21 mouse cellular contexts compared by ENCODE assay signal in the genomic region with DNA sequence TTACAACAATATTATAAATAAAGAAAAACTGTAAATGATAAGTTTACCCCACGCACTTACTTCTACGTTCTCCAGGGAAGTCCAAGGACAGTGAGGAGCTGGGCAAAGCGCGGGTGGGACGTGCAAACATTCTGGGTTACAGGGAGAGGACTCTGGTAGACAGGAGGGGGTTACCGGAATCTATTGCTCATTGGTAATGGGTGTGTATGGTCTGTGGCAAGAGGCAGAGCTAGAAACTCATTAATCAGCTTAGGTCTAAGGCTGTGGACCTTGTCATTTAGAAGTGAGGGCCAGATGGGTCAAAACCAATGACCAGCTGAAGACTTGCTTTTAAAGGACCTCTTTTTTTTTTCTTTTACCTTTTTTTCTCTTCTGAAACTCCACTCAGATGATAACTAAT.
DNase-seq lines count a peak whose midpoint lies in the region; ATAC-seq lines count a peak whose summit lies in the region.
"Had no signal": no experiment of that assay in that cellular context is flagged by ENCODE, and none has a peak within 500 bp of the region (broad histone marks: within the 10 kb centered on the region; RNA-seq: fewer than 3 reads in every experiment).

No protein-coding gene starts in this region.

- H3K27me3 ChIP-seq in kidney, embryonic 16.5 days (ENCODE audit: insufficient read depth, low read length), result no peaks in the 10 kb centered on the region
- H3K27me3 ChIP-seq in liver, embryonic 12.5 days (replicated peaks), result no peaks in the 10 kb centered on the region
- no peaks in the 10 kb centered on the region for H3K27me3 ChIP-seq in liver, embryonic 16.5 days (ENCODE audit: control insufficient read depth, insufficient read depth, low read depth, low read length)
- H3K27me3 ChIP-seq: CH12.LX; embryonic facial prominence, embryonic 12.5 days; forebrain, embryonic 13.5 days; heart, embryonic 12.5 days; Patski had no signal

- H3K9me3 ChIP-seq in kidney, embryonic 16.5 days (ENCODE audit: low read length), result no peaks in the 10 kb centered on the region
- H3K9me3 ChIP-seq in liver, embryonic 12.5 days (replicated peaks), result no peaks in the 10 kb centered on the region
- no peaks in the 10 kb centered on the region for H3K9me3 ChIP-seq in liver, embryonic 16.5 days (replicated peaks; ENCODE audit: control insufficient read depth, low read length)
- H3K9me3 ChIP-seq: embryonic facial prominence, embryonic 12.5 days; forebrain, embryonic 13.5 days; heart, embryonic 12.5 days; hindbrain, embryonic 10.5 days had no signal

- 86% methylated on average over 6 of the region's 6 CpGs for WGBS in kidney, embryonic 16.5 days
- 73% methylated on average over 6 of the region's 6 CpGs for WGBS in liver, embryonic 12.5 days (ENCODE audit: insufficient replicate concordance)
- 71% methylated on average over 6 of the region's 6 CpGs for WGBS in liver, embryonic 16.5 days (ENCODE audit: insufficient replicate concordance)

- peak; percentile 71 for ATAC-seq in kidney, embryonic 16.5 days (ENCODE audit: low FRiP score, low TSS enrichment)
- peak; percentile 73 for ATAC-seq in liver, embryonic 12.5 days
- peak; percentile 99 for ATAC-seq in liver, embryonic 16.5 days (ENCODE audit: low read depth)
- ATAC-seq: activated CD4-positive, CD25-positive, alpha-beta regulatory T cell, adult 4 months; forebrain, embryonic 13.5 days; Patski had no signal

- H3K4me2 ChIP-seq in kidney, embryonic 16.5 days (replicated peaks; ENCODE audit: low read depth, low read length), result no peak overlapping the region
- no peak overlapping the region for H3K4me2 ChIP-seq in liver, embryonic 12.5 days
- H3K4me2 ChIP-seq in liver, embryonic 16.5 days (ENCODE audit: low read depth, low read length), result no peak overlapping the region
- H3K4me2 ChIP-seq: embryonic facial prominence, embryonic 12.5 days; forebrain, embryonic 13.5 days; heart, embryonic 12.5 days had no signal

- no peak overlapping the region for H3K4me3 ChIP-seq in kidney, embryonic 16.5 days (ENCODE audit: low read length)
- H3K4me3 ChIP-seq in liver, embryonic 12.5 days, result no peak overlapping the region
- peak overlapping the region; percentile 27 for H3K4me3 ChIP-seq in liver, embryonic 16.5 days (ENCODE audit: low read depth, low read length)
- H3K4me3 ChIP-seq: embryonic facial prominence, embryonic 12.5 days; forebrain, embryonic 13.5 days; gastrocnemius, adult 2 months; heart, embryonic 12.5 days; hindbrain, embryonic 10.5 days had no signal

- peak; percentile 27 for DNase-seq in kidney, adult 11 months
- no peak for DNase-seq in kidney, postnatal 25 days
- no peak for DNase-seq in kidney, adult 18-20 months
- no peak for DNase-seq in B cell, adult 2 months
- no peak for DNase-seq in layer of hippocampus, adult 8-10 months (ENCODE audit: low spot score in 2 of 2)
- DNase-seq: adrenal gland, postnatal 14 days; cerebellum, adult 11-12 months; cerebellum, adult 9-10 months; cerebellum, postnatal 25 days; gastrocnemius, adult 2 months; gastrocnemius, postnatal 25 days had no signal

- H3K4me1 ChIP-seq in kidney, embryonic 16.5 days (ENCODE audit: insufficient read depth, low read length), result no peaks in the 10 kb centered on the region
- no peaks in the 10 kb centered on the region for H3K4me1 ChIP-seq in liver, embryonic 12.5 days
- H3K4me1 ChIP-seq in liver, embryonic 16.5 days (ENCODE audit: control insufficient read depth, low read depth, low read length), result no peaks in the 10 kb centered on the region
- H3K4me1 ChIP-seq: embryonic facial prominence, embryonic 12.5 days; forebrain, embryonic 13.5 days; hindbrain, embryonic 10.5 days had no signal

- H3K36me3 ChIP-seq in kidney, embryonic 16.5 days (ENCODE audit: insufficient read depth, low read length), result no peaks in the 10 kb centered on the region
- no peaks in the 10 kb centered on the region for H3K36me3 ChIP-seq in liver, embryonic 12.5 days
- H3K36me3 ChIP-seq in liver, embryonic 16.5 days (ENCODE audit: control insufficient read depth, insufficient read depth), result no peaks in the 10 kb centered on the region
- H3K36me3 ChIP-seq: embryonic facial prominence, embryonic 12.5 days; heart, embryonic 12.5 days; hindbrain, embryonic 10.5 days had no signal

- no peak overlapping the region for H3K9ac ChIP-seq in kidney, embryonic 16.5 days (replicated peaks; ENCODE audit: low read length)
- no peak overlapping the region for H3K9ac ChIP-seq in liver, embryonic 12.5 days
- H3K9ac ChIP-seq in liver, embryonic 16.5 days (ENCODE audit: low read depth, low read length), result no peak overlapping the region
- H3K9ac ChIP-seq: embryonic facial prominence, embryonic 12.5 days; forebrain, embryonic 13.5 days; heart, embryonic 12.5 days had no signal

- no peak overlapping the region for H3K27ac ChIP-seq in kidney, embryonic 16.5 days (ENCODE audit: low read length)
- H3K27ac ChIP-seq in liver, embryonic 12.5 days, result no peak overlapping the region
- H3K27ac ChIP-seq in liver, embryonic 16.5 days (ENCODE audit: low read length), result 0 out of 2 replicates have a peak overlapping the region, but pooled peaks have one; percentile 21
- H3K27ac ChIP-seq: embryonic facial prominence, embryonic 12.5 days; forebrain, embryonic 13.5 days; gastrocnemius, adult 2 months; hindbrain, embryonic 10.5 days had no signal
